Mouse (Mus musculus): ENCODE results near the gene Fam155a.

DNA sequence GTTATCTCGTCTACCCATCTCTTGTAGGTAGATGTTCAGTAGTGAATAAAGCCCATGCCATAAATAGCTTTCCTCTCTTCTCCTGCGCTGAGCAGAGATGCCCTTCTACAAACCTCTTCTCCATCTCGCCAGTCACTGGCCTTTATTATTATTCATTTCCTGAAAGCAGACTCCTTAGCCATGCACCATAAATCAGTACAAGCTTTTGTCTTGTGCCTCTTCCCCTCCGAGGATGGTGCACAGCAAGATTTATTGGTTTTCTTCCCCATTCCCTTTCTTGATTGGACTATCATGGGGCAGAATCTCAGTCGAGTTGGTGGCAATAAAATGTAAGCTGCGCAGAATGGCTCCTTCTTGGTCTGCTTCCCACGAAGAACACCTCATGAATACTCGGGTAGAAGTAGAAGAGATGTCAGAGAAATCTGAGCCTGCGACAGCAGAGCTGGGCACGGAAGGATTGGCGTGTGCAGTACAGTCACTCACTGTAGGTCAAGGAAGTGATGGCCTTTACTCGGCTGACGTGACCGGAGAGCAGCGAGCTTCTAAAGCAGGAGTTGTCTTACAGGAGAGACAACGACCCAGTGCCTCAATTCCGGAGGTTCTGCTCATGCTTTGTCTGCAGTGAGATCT lies 590.2 kb downstream of the Fam155a start:
- TF ChIP-seq USF1 (IDR thresholded peaks at IDR 0.05; ENCODE audit: low read depth, low read length) (no peak), BHLHE40 (IDR thresholded peaks at IDR 0.05; ENCODE audit: low read depth, low read length) (no peak), JUN (IDR thresholded peaks at IDR 0.05; ENCODE audit: insufficient read depth, low read depth, low read length) (no peak), ZMIZ1 (IDR thresholded peaks at IDR 0.05; ENCODE audit: low read depth, low read length) (no peak), MXI1 (IDR thresholded peaks at IDR 0.05; ENCODE audit: low read depth, low read length) (no peak), POLR2A (IDR thresholded peaks at IDR 0.05; ENCODE audit: low read depth, low read length) (no peak)
